In genomic region chr15:103190531-103191462, GRCm38 (mm10) we compare ENCODE assay signal across 10 mouse cellular contexts. TPM values are rescaled to one million over a fixed set of nuclear protein-coding genes. Genes with fewer than 3 reads are reported as not detected.
DNase-seq lines count a peak whose midpoint lies in the region; ATAC-seq and TF ChIP-seq lines count a peak whose summit lies in the region.
"Had no signal": no experiment of that assay in that cellular context is flagged by ENCODE, and none has a peak within 500 bp of the region (broad histone marks: within the 10 kb centered on the region; RNA-seq: fewer than 3 reads in every experiment).

No protein-coding gene starts in this region.

- no peaks in the 10 kb centered on the region for H3K79me2 ChIP-seq in CH12.LX (replicated peaks; ENCODE audit: control insufficient read depth, extremely low read depth, insufficient read depth, poor library complexity, severe bottlenecking)

- in situ Hi-C loops in CH12.LX (cut with MboI; ENCODE audit: low pct_ligation_motif_present, low pct_unique_long_range_greater_than_20kb, low sequenced_read_pairs), result no loop called here

- ATAC-seq in liver, postnatal 0 days, result no peak

- TF ChIP-seq EP300 in CH12.LX (IDR thresholded peaks at IDR 0.05; ENCODE audit: low read length), result no peak
- no peak for TF ChIP-seq EP300 in liver, postnatal 0 days (IDR thresholded peaks at IDR 0.05; ENCODE audit: low read depth)

- no peak overlapping the region for H3K4me2 ChIP-seq in CH12.LX (ENCODE audit: insufficient read depth, low read depth, poor library complexity, severe bottlenecking)
- H3K4me2 ChIP-seq in liver, postnatal 0 days (ENCODE audit: low read depth, low read length), result no peak overlapping the region
- H3K4me2 ChIP-seq: limb, embryonic 15.5 days; stomach, embryonic 15.5 days had no signal

- no peak; the same call in 1 of the 2 replicates for TF ChIP-seq RAD21 in CH12.LX (IDR thresholded peaks at IDR 0.05; ENCODE audit: low read depth, low read length)

- H3K9ac ChIP-seq in CH12.LX (ENCODE audit: insufficient read depth, low read depth), result no peak overlapping the region
- no peak overlapping the region for H3K9ac ChIP-seq in liver, postnatal 0 days (replicated peaks)
- H3K9ac ChIP-seq: limb, embryonic 15.5 days; stomach, embryonic 15.5 days had no signal

- peak; percentile 46 for DNase-seq in adrenal gland, adult 2 months
- no peak for DNase-seq in adrenal gland, adult 8-10 months
- DNase-seq in layer of hippocampus, adult 11-12 months (ENCODE audit: low spot score), result peak; percentile 56
- DNase-seq in layer of hippocampus, adult 9-10 months (ENCODE audit: low spot score), result no peak
- DNase-seq in CH12.LX (ENCODE audit: extremely low read depth), result peak; percentile 59
- peak; percentile 25 for DNase-seq in embryo, embryonic 9.5 days (ENCODE audit: extremely low spot score)
- DNase-seq in liver, postnatal 0 days, result peak; percentile 60
- DNase-seq in thymus, postnatal 4 days, result peak; percentile 72

- TF ChIP-seq CTCF in CH12.LX (conservative IDR thresholded peaks at IDR 0.05 in 1 of 2, IDR thresholded peaks at IDR 0.05 in 1 of 2; ENCODE audit: low read depth in 2 of 2, low read length in 2 of 2), result peak; percentile 71 to 73
- TF ChIP-seq CTCF in liver, postnatal 0 days (IDR thresholded peaks at IDR 0.05; ENCODE audit: low read depth), result peak; percentile 76

- no peaks in the 10 kb centered on the region for H3K4me1 ChIP-seq in CH12.LX (ENCODE audit: control insufficient read depth in 1 of 2, insufficient read depth in 2 of 2)
- H3K4me1 ChIP-seq in liver, postnatal 0 days (ENCODE audit: insufficient read depth), result no peaks in the 10 kb centered on the region
- H3K4me1 ChIP-seq: limb, embryonic 15.5 days; stomach, embryonic 15.5 days had no signal

- H3K9me3 ChIP-seq in CH12.LX (replicated peaks; ENCODE audit: low read length), result no peaks in the 10 kb centered on the region
- H3K9me3 ChIP-seq in liver, postnatal 0 days (ENCODE audit: low read length), result no peaks in the 10 kb centered on the region
- H3K9me3 ChIP-seq: limb, embryonic 15.5 days; stomach, embryonic 15.5 days had no signal

- dilution Hi-C loops in CH12.LX (cut with MboI; ENCODE audit: extremely low pct_ligation_motif_present, extremely low pct_unique_long_range_greater_than_20kb, low sequenced_read_pairs), result no loop called here

- no peak overlapping the region for H3K27ac ChIP-seq in CH12.LX (ENCODE audit: insufficient read depth, low read depth)
- no peak overlapping the region for H3K27ac ChIP-seq in liver, postnatal 0 days (ENCODE audit: low read depth)
- H3K27ac ChIP-seq: limb, embryonic 15.5 days; stomach, embryonic 15.5 days had no signal

- peaks cover 34 to 74% of the 10 kb centered on the region in 2 experiments for H3K36me3 ChIP-seq in CH12.LX (replicated peaks in 1 of 2; ENCODE audit: control insufficient read depth in 1 of 2, insufficient read depth in 1 of 2, low read length in 1 of 2)
- peaks cover 31% of the 10 kb centered on the region for H3K36me3 ChIP-seq in liver, postnatal 0 days (replicated peaks; ENCODE audit: insufficient read depth, low read length)

- H3K4me3 ChIP-seq in CH12.LX (replicated peaks in 1 of 3; ENCODE audit: low read depth in 2 of 3, low read length in 2 of 3, poor library complexity in 1 of 3), result no peak overlapping the region
- no peak overlapping the region for H3K4me3 ChIP-seq in liver, postnatal 0 days (ENCODE audit: low read depth, low read length)
- H3K4me3 ChIP-seq: limb, embryonic 15.5 days; stomach, embryonic 15.5 days had no signal

- TF ChIP-seq POLR2A in CH12.LX (IDR thresholded peaks at IDR 0.05; ENCODE audit: low read depth, low read length), result no peak

- H3K27me3 ChIP-seq in CH12.LX (replicated peaks), result no peaks in the 10 kb centered on the region
- no peaks in the 10 kb centered on the region for H3K27me3 ChIP-seq in liver, postnatal 0 days (ENCODE audit: insufficient read depth, low read length)
- H3K27me3 ChIP-seq: limb, embryonic 15.5 days; stomach, embryonic 15.5 days had no signal

- WGBS in liver, postnatal 0 days (ENCODE audit: insufficient replicate concordance), result 58% methylated on average over 10 of the region's 10 CpGs

TF ChIP-seq in CH12.LX, 34 proteins besides CTCF, POLR2A, EP300 and RAD21:
- TF ChIP-seq POLR2AphosphoS2 (IDR thresholded peaks at IDR 0.05; ENCODE audit: low read depth, low read length) (0 out of 2 replicates have a peak, but pooled peaks have one; percentile 32), SMC3 (IDR thresholded peaks at IDR 0.05; ENCODE audit: low read depth, low read length) (peak; percentile 42), CHD2 (IDR thresholded peaks at IDR 0.05; ENCODE audit: low read length) (no peak)

RNA-seq across cellular contexts. Expression of gene Smug1, which starts 23.9 kb away (rescaled TPM):
- 10 to 100 TPM; 11.0 to 16.7 TPM for total RNA-seq in adrenal gland, adult 2 months (2021)
- polyA plus RNA-seq in adrenal gland, adult 2 months (2012; rRNA removed), result 16.6 and 17.1 TPM in 2 replicates
- 10 to 100 TPM; 14.3 to 22.9 (median 15.7) TPM for total RNA-seq in adrenal gland, adult 8-10 months (2022)
- 7.3 and 7.8 TPM in 2 replicates for total RNA-seq in CH12.LX (2012; rRNA removed)
- 9.5 and 9.8 TPM in 2 replicates for total RNA-seq in CH12.LX (2014; rRNA removed)
- 6.1 and 7.3 TPM in 2 replicates for polyA plus RNA-seq in CH12.LX (2012; ENCODE audit: insufficient read length, low read depth)
- 3.6 and 3.8 TPM in 2 replicates for polyA plus RNA-seq in liver, postnatal 0 days (2015; fragmentation: Nextera tagmentation; extraction: Ambion mirVana)

RNA-seq across cellular contexts. Expression of gene Cbx5, which starts 48.8 kb away (rescaled TPM):
- total RNA-seq in adrenal gland, adult 2 months (2021), result 10 to 100 TPM; 76.3 to 80.2 TPM
- polyA plus RNA-seq in adrenal gland, adult 2 months (2012; rRNA removed), result 4.4 and 4.7 TPM in 2 replicates
- 100 to 1,000 TPM in 1 of 4 experiments, 10 to 100 TPM in 3; 74.3 to 104 (median 93.3) TPM for total RNA-seq in adrenal gland, adult 8-10 months (2022)
- total RNA-seq in CH12.LX (2012; rRNA removed) (94.9 and 99.6 TPM in 2 replicates), CH12.LX (2014; rRNA removed) (152 and 171 TPM in 2 replicates)
- polyA plus RNA-seq in CH12.LX (2012; ENCODE audit: insufficient read length, low read depth), result 128 and 151 TPM in 2 replicates
- polyA plus RNA-seq in liver, postnatal 0 days (2015; fragmentation: Nextera tagmentation; extraction: Ambion mirVana), result 19.0 and 23.3 TPM in 2 replicates

RNA-seq across cellular contexts. Expression of gene Hnrnpa1, which starts 49.4 kb away (rescaled TPM):
- 100 to 1,000 TPM; 140 to 208 TPM for total RNA-seq in adrenal gland, adult 2 months (2021)
- 8.1 TPM in 2 replicates for polyA plus RNA-seq in adrenal gland, adult 2 months (2012; rRNA removed)
- total RNA-seq in adrenal gland, adult 8-10 months (2022), result 100 to 1,000 TPM; 151 to 278 (median 211) TPM
- total RNA-seq in CH12.LX (2012; rRNA removed) (635 and 691 TPM in 2 replicates), CH12.LX (2014; rRNA removed) (757 and 802 TPM in 2 replicates)
- polyA plus RNA-seq in CH12.LX (2012; ENCODE audit: insufficient read length, low read depth), result 1,746 and 1,799 TPM in 2 replicates
- 126 and 151 TPM in 2 replicates for polyA plus RNA-seq in liver, postnatal 0 days (2015; fragmentation: Nextera tagmentation; extraction: Ambion mirVana)

Comparison
In these comparisons a context has a peak if more than half of its experiments do, and no peak if none do; other contexts are left out.
1. DNase-seq: peak in adrenal gland, adult 2 months (single experiment), layer of hippocampus, adult 11-12 months (single experiment), CH12.LX (single experiment), embryo, embryonic 9.5 days (single experiment), liver, postnatal 0 days (single experiment) and thymus, postnatal 4 days (single experiment); none in adrenal gland, adult 8-10 months (single experiment) and layer of hippocampus, adult 9-10 months (single experiment).